Mouse (Mus musculus) layer of hippocampus, adult 2 months (tissue): Measurements from ENCODE around the gene Cpt1c. TPM values are rescaled to one million over a fixed set of nuclear protein-coding genes. Genes with fewer than 3 reads are reported as not detected.

ENCODE experiments used
- DNase-seq, 2 experiments: peaks; one replicate each; pipeline ENCODE4 v3.0.0; 2022; ENCODE audit warnings: low spot score in 2 of 2
- H3K27ac ChIP-seq: fragments of 200-600 bp; 2 replicates; pipeline ENCODE4 v1.8.1; 2022
- H3K4me3 ChIP-seq: fragments of 200-600 bp; 2 replicates; pipeline ENCODE4 v1.8.1; 2022; ENCODE audit warnings: mild to moderate bottlenecking
- CTCF ChIP-seq: fragments of 200-600 bp; conservative IDR thresholded peaks from 2 replicates; pipeline ENCODE4 v1.8.1; 2022; ENCODE audit warnings: antibody characterized with exemption, mild to moderate bottlenecking, moderate library complexity
- total RNA-seq, 2 experiments: library from RNA; stranded (reverse); gene quantifications; 2 replicates each; pipeline ENCODE4 v1.2.3; 2021

Gene Cpt1c
- total RNA-seq, 2 experiments from 2014 or later, result 138 to 140 TPM

DNA sequence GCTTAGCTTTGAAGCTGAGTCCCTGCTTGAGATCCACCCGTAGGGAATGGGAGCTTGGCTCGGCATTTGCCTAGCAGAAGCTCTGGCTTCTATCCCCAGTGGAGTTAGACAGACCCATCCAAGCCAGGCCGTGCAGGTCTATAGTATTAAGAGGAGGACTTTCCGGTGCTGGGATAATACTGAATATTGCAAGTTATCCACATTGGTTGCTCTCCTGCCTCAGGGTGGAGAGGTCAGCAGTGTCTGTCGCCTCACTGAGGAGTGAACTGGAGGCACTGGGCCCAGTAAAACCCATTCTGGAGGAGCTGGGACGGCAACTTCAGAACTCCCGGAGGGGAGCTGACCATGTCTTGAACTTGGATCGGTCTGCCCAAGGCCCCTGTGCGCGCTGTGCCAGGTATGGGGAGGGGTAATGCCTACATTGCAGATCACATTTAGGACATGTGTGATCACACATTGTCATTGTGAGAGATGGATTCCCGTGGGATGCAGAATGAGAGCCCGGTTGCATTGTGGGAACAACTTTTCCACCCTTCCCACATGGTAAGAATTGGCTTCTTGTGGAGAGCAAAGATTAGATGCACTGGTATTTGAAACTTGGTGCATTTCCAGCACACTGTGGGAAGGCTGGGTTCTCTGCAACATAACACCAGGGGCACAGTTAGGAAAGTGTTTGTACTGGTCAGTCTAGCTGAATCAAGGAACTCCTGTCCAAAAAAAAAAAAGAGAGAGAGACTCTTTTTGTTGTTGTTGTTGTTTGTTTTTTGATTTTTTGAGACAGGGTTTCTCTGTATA is 20.4 kb downstream of the Cpt1c start:
- no peak overlapping the region for H3K4me3 ChIP-seq
- no peak overlapping the region for H3K27ac ChIP-seq
- TF ChIP-seq CTCF, result no peak
- DNase-seq, result no peak

DNA sequence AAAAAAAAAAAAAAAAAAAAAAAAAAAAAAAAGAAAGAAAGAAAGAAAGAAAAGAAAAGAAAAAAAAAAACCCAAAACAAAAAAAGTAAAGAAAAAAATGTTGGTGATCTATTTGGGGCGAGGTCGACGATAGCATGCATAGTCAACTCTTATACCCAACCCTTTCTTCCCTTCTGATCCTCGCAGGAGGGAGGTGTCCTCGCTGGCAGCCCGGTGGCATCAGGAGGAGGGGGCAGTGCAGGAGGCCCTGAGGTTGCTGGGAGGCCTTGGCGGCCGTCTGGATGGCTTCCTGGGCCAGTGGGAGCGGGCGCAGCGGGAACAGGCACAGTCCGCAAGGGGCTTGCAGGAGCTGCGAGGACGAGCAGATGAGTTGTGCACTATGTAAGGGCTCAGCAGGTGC is 21.1 kb downstream of the Cpt1c start:
- Histone ChIP-seq H3K4me3 (no peak overlapping the region), H3K27ac (no peak overlapping the region)
- DNase-seq, result no peak
- no peak for TF ChIP-seq CTCF

GRCm38 (mm10) chr7:44952611-44953306 is 21.9 kb downstream of the Cpt1c start:
- Histone ChIP-seq H3K4me3 (peak overlapping the region; percentile 55), H3K27ac (peak overlapping the region; percentile 40; the same call in 1 of the 2 replicates)
- peak; percentile 71 to 87 for DNase-seq
- TF ChIP-seq CTCF, result no peak

- peak overlapping the region; percentile 40; the same call in 1 of the 2 replicates for H3K27ac ChIP-seq
- TF ChIP-seq CTCF, result no peak
- H3K4me3 ChIP-seq, result peak overlapping the region; percentile 55
- no peak for DNase-seq
Measured at GRCm38 (mm10) chr7:44951960-44952359, 22.7 kb downstream of the Cpt1c start.

GRCm38 (mm10) chr7:44949922-44950321 is 24.7 kb downstream of the Cpt1c start:
- Histone ChIP-seq H3K27ac (peak overlapping the region; percentile 80), H3K4me3 (no peak overlapping the region)
- DNase-seq, result peak in 1 of 2 experiments; percentile 18

GRCm38 (mm10) chr7:44942904-44943303 is 31.7 kb downstream of the Cpt1c start, which contains the start of gene Tsks:
Gene Tsks (plus strand): TSS chr7:44943204.
- TF ChIP-seq CTCF, result no peak
- H3K4me3 ChIP-seq, result no peak within 1 kb of the TSS
- no peak for DNase-seq

More at GRCm38 (mm10) chr7:44949922-44950321, 24.7 kb downstream of the Cpt1c start:
- no peak for TF ChIP-seq CTCF

DNA sequence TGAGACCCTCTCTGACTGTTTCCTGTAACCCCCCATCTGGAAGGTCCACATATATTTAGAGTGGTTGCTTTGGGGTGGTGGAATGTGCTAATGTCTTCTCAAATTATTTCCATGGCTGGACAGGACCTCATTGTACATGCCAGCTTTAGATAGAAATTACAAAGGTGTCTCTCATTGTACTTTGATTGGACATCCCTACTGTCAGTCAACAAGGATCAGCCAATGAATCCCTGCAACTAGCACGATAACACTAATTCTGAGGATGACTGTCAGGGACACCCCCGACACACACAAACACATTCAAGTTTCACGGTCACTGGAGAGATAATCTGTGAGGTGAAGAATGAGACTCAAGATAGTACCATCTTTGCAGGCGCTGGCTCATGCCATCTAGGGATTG is 36.0 kb downstream of the Cpt1c start:
- no peak overlapping the region for H3K27ac ChIP-seq
- no peak for TF ChIP-seq CTCF
- DNase-seq, result no peak
- H3K4me3 ChIP-seq, result no peak overlapping the region

More at GRCm38 (mm10) chr7:44942904-44943303, 31.7 kb downstream of the Cpt1c start, which contains the start of gene Tsks:
- no peak within 1 kb of the TSS for H3K27ac ChIP-seq

DNA sequence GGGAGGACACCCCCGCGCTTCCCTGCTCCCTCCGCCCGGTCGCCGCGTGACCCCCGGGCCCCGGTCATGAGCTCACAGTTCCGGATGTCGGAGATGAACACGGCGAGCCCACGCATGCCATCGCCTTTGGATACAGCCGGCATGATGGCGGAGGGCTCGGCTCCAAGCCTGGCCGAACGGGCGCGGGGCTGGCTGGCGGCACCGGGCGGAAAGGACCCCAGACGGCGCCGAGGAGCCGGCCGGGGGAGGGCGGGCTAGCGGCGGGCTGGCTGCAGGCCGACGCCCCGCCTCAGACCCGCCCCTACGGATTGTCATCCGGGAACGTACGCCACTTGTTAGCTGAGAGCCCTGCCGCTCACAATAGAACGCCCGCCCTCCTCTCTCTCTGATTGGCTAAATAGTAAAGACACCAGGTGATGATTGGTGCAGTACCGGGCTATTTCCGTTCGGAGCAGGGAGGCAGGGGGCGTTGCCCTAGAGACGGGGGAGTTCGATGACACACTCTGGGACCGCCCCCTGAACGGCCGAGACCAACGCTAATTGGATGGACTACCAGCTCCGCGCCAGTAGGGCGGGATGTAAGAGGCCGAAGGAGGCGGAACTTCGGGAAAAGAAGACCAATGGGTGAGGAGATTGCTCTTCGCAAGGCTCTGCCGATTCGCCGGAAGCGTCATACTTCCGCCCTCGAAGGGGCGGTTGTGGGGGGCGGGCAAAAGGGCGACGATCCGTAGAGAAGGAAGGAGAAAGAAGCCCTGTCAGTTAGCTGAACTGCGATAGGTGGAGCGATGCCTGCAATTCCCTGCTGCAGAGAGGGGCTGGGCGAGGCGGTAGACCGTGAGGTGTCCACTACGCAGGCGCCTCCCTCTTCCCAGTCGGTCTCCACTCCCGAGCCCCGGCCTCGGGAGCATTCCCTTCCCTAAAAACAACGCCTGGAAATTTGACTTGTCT is 45.2 kb downstream of the Cpt1c start, which contains the start of gene Ap2a1:
Ap2a1 (minus strand) TSS at position 293 of the 948 bp plus-strand sequence.
- Histone ChIP-seq H3K27ac (peak within 1 kb of the TSS; percentile 96), H3K4me3 (peak within 1 kb of the TSS; percentile 82)
- peak; percentile 99 to 100 for DNase-seq
- TF ChIP-seq CTCF, result peak; percentile 53

- peak in 1 of 2 experiments; percentile 11 for DNase-seq
- peak overlapping the region; percentile 82 for H3K4me3 ChIP-seq
- TF ChIP-seq CTCF, result no peak
- H3K27ac ChIP-seq, result peak overlapping the region; percentile 96
Measured at GRCm38 (mm10) chr7:44928570-44928969, 46.1 kb downstream of the Cpt1c start.

DNA sequence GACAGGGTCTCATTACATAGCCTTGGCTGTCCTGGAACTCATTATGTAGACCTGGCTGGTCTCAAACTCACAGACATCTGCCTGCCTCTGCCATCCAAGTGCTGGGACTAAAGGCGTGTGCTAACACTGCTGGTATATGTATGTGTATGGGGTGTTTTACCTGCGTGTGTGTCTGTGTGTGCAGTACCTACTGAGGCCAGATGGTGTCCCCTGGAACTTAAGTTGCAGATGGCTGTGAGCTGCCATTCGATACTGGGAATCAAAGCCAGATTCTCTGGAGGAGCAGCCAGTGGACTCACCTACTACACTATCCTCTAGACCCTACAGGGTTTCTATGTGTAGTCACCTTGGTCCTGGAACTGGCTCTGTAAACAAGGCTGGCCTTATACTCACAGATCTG is 49.2 kb downstream of the Cpt1c start:
- peak in 1 of 2 experiments; percentile 13 for DNase-seq
- TF ChIP-seq CTCF, result peak; percentile 68
- H3K4me3 ChIP-seq, result no peak overlapping the region
- H3K27ac ChIP-seq, result no peak overlapping the region

DNA sequence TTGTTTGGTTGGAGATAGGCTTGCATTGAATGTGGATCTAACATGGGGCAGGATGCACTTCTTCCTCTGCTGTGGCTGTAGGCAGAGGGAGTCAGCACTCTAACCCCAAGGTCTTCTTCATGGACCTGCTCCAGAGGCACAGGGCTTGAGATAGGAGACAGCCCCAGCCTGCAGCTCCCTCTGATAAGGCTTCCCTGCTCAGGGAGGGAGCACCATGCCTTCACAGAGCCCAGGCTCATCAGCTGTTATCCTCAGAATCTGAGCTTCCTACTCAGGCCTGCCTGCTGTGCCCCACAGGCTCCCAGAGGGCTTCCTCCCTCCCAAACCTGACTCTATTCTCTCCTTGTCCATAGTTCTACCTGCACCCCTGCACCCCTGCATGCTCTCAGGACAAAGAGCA is 52.1 kb downstream of the Cpt1c start:
- H3K27ac ChIP-seq, result no peak overlapping the region
- H3K4me3 ChIP-seq, result no peak overlapping the region
- no peak for DNase-seq
- TF ChIP-seq CTCF, result no peak

GRCm38 (mm10) chr7:44919127-44919526 is 55.5 kb downstream of the Cpt1c start:
- Histone ChIP-seq H3K27ac (peak overlapping the region; percentile 89), H3K4me3 (no peak overlapping the region)
- no peak for TF ChIP-seq CTCF
- no peak for DNase-seq

- TF ChIP-seq CTCF, result no peak
- peak overlapping the region; percentile 89 for H3K27ac ChIP-seq
- DNase-seq, result no peak
- H3K4me3 ChIP-seq, result no peak overlapping the region
Measured at GRCm38 (mm10) chr7:44918219-44918618, 56.4 kb downstream of the Cpt1c start.
